Mouse (Mus musculus) kidney, adult 2 months (tissue): ENCODE data around the gene Olfr1104. TPM values are rescaled to one million over a fixed set of nuclear protein-coding genes. Genes with fewer than 3 reads are reported as not detected.

Source experiments
- DNase-seq: peaks from one replicate; pipeline ENCODE4 v3.0.0; 2021
- H3K27ac ChIP-seq: fragments of 200-500 bp; 2 replicates; pipeline ENCODE4 v1.5.1; 2012; ENCODE audit warnings: low read depth, low read length, control low read depth, inconsistent platforms; ENCODE audit not compliant: insufficient read depth
- H3K27me3 ChIP-seq: fragments of 200-500 bp; replicated peaks from 2 replicates; pipeline ENCODE4 v1.6.1; 2012; ENCODE audit warnings: mild to moderate bottlenecking, moderate library complexity, low read length, inconsistent platforms; ENCODE audit not compliant: control insufficient read depth, insufficient read depth
- H3K36me3 ChIP-seq: fragments of 200-500 bp; 2 replicates; pipeline ENCODE4 v1.6.1; 2012; ENCODE audit warnings: mild to moderate bottlenecking, moderate library complexity, low read length, inconsistent platforms; ENCODE audit not compliant: control insufficient read depth, insufficient read depth
- H3K4me1 ChIP-seq: fragments of 200-500 bp; 2 replicates; pipeline ENCODE4 v1.6.1; 2011; ENCODE audit warnings: low read length; ENCODE audit not compliant: control insufficient read depth, insufficient read depth
- H3K4me3 ChIP-seq: fragments of 200-500 bp; 2 replicates; pipeline ENCODE4 v1.5.1; 2011; ENCODE audit warnings: mild to moderate bottlenecking, low read depth, low read length, control low read depth; ENCODE audit not compliant: insufficient read depth
- CTCF ChIP-seq: fragments of 200-500 bp; conservative IDR thresholded peaks from 2 replicates; pipeline ENCODE4 v1.5.1; 2011; ENCODE audit warnings: low read depth, mild to moderate bottlenecking, control low read depth, low read length, moderate library complexity, mixed read lengths; ENCODE audit not compliant: insufficient read depth, insufficient read length
- POLR2A ChIP-seq: fragments of 200-500 bp; IDR thresholded peaks from one replicate; pipeline ENCODE4 v1.6.1; 2011; ENCODE audit warnings: low read depth, low read length, control low read depth
- WGBS: fragments of 180-500 bp; shearing (Covaris S2); methylation state at CpG from one replicate; pipeline ENCODE4 v1.1.7; 2018; 5-methylcytosine and 5-hydroxymethylcytosine counted together
- polyA plus RNA-seq: library from polyadenylated mRNA; depleted of rRNA; stranded (reverse); fragments of >200 nt; gene quantifications from 2 replicates; pipeline ENCODE4 v1.2.3, GENCODE M21; 2012; rRNA removed

The Olfr1104 gene
- polyA plus RNA-seq: not detected in 2 replicates

- Histone ChIP-seq H3K27me3 (no peaks in the 10 kb centered on the region), H3K27ac (no peak within 1 kb of the TSS), H3K36me3 (no peaks in the 10 kb centered on the region), H3K4me3 (no peak within 1 kb of the TSS), H3K4me1 (no peaks in the 10 kb centered on the region)
- TF ChIP-seq POLR2A (no peak), CTCF (no peak)
- DNase-seq: no peak
- WGBS: 75% methylated on average over 1 of the region's 1 CpGs
Observed at GRCm38 (mm10) chr2:87026980-87027379, at the start of gene Olfr1104. Gene Olfr1104, minus strand, starts transcription at chr2:87027080.

GRCm38 (mm10) chr2:87075717-87076116, 48.8 kb upstream of the Olfr1104 start, which contains the start of gene Olfr1107:
Gene Olfr1107, minus strand, starts transcription at chr2:87075817.
- H3K36me3 ChIP-seq: no peaks in the 10 kb centered on the region
- no peaks in the 10 kb centered on the region for H3K4me1 ChIP-seq
- TF ChIP-seq CTCF (no peak), POLR2A (no peak)
- no peak for DNase-seq
- H3K27me3 ChIP-seq: no peaks in the 10 kb centered on the region
- no peak within 1 kb of the TSS for H3K4me3 ChIP-seq
- 83% methylated on average over 1 of the region's 1 CpGs for WGBS
- H3K27ac ChIP-seq: no peak within 1 kb of the TSS

- H3K4me1 ChIP-seq: no peaks in the 10 kb centered on the region
- H3K27ac ChIP-seq: no peak within 1 kb of the TSS
- no peak for TF ChIP-seq POLR2A
- no peak for TF ChIP-seq CTCF
- H3K4me3 ChIP-seq: no peak within 1 kb of the TSS
- H3K36me3 ChIP-seq: no peaks in the 10 kb centered on the region
- DNase-seq: no peak
- 68% methylated on average over 1 of the region's 1 CpGs for WGBS
- H3K27me3 ChIP-seq: no peaks in the 10 kb centered on the region
Observed at GRCm38 (mm10) chr2:87052173-87052572, 25.3 kb upstream of the Olfr1104 start, which contains the start of gene Olfr1106. Gene Olfr1106, minus strand, starts transcription at chr2:87052273.

GRCm38 (mm10) chr2:87036431-87036830, 9.6 kb upstream of the Olfr1104 start, which contains the start of gene Olfr1105:
Gene Olfr1105, minus strand, starts transcription at chr2:87036531.
- Histone ChIP-seq H3K27ac (no peak within 1 kb of the TSS), H3K4me3 (no peak within 1 kb of the TSS), H3K27me3 (no peaks in the 10 kb centered on the region), H3K4me1 (no peaks in the 10 kb centered on the region), H3K36me3 (no peaks in the 10 kb centered on the region)
- no peak for TF ChIP-seq CTCF
- TF ChIP-seq POLR2A: no peak
- DNase-seq: no peak

GRCm38 (mm10) chr2:86998098-86998497, 28.8 kb downstream of the Olfr1104 start, which contains the start of gene Olfr1102:
Gene Olfr1102, plus strand, starts transcription at chr2:86998398.
- Histone ChIP-seq H3K36me3 (no peaks in the 10 kb centered on the region), H3K4me3 (no peak within 1 kb of the TSS), H3K27me3 (no peaks in the 10 kb centered on the region), H3K4me1 (no peaks in the 10 kb centered on the region), H3K27ac (no peak within 1 kb of the TSS)
- DNase-seq: no peak
- TF ChIP-seq POLR2A (no peak), CTCF (no peak)

- TF ChIP-seq CTCF (no peak), POLR2A (no peak)
- Histone ChIP-seq H3K27me3 (no peaks in the 10 kb centered on the region), H3K27ac (no peak within 1 kb of the TSS), H3K36me3 (no peaks in the 10 kb centered on the region), H3K4me1 (no peaks in the 10 kb centered on the region), H3K4me3 (no peak within 1 kb of the TSS)
- DNase-seq: no peak
- 74% methylated on average over 3 of the region's 3 CpGs for WGBS
Observed at GRCm38 (mm10) chr2:86991121-86991520, 35.8 kb downstream of the Olfr1104 start, which contains the start of gene Olfr1101. Gene Olfr1101, minus strand, starts transcription at chr2:86991221.

- DNase-seq: no peak
- H3K36me3 ChIP-seq: no peaks in the 10 kb centered on the region
- no peak within 1 kb of the TSS for H3K4me3 ChIP-seq
- WGBS: 74% methylated on average over 3 of the region's 3 CpGs
- no peak for TF ChIP-seq CTCF
- no peak for TF ChIP-seq POLR2A
- no peak within 1 kb of the TSS for H3K27ac ChIP-seq
- no peaks in the 10 kb centered on the region for H3K27me3 ChIP-seq
- no peaks in the 10 kb centered on the region for H3K4me1 ChIP-seq
Observed at GRCm38 (mm10) chr2:86979854-86980253, 47.0 kb downstream of the Olfr1104 start, which contains the start of gene Olfr1100. Gene Olfr1100, minus strand, starts transcription at chr2:86979954.

Other genes starting within 250 kb of the Olfr1104 start
- not detected in 2 replicates for gene Olfr1093, start 244.6 kb downstream of the Olfr1104 start, polyA plus RNA-seq
- gene Olfr141, start 217.1 kb downstream of the Olfr1104 start, polyA plus RNA-seq: not detected in 2 replicates
- not detected in 2 replicates for gene Olfr1094, start 202.4 kb downstream of the Olfr1104 start, polyA plus RNA-seq
- not detected in 2 replicates for gene Olfr1095, start 175.4 kb downstream of the Olfr1104 start, polyA plus RNA-seq
- not detected in 2 replicates for gene Gm13723, start 152.3 kb downstream of the Olfr1104 start, polyA plus RNA-seq
- gene Olfr1097, start 134.9 kb downstream of the Olfr1104 start, polyA plus RNA-seq: not detected in 2 replicates
- gene Olfr1098, start 102.5 kb downstream of the Olfr1104 start, polyA plus RNA-seq: not detected in 2 replicates
- not detected in 2 replicates for gene Olfr1099, start 66.4 kb downstream of the Olfr1104 start, polyA plus RNA-seq
- gene Olfr1100, start 47.1 kb downstream of the Olfr1104 start, polyA plus RNA-seq: not detected in 2 replicates
- gene Olfr1101, start 35.9 kb downstream of the Olfr1104 start, polyA plus RNA-seq: not detected in 2 replicates
- not detected in 2 replicates for gene Olfr1102, start 28.7 kb downstream of the Olfr1104 start, polyA plus RNA-seq
- not detected in 2 replicates for gene Olfr1105, start 9.5 kb upstream of the Olfr1104 start, polyA plus RNA-seq
- not detected in 2 replicates for gene Olfr1106, start 25.2 kb upstream of the Olfr1104 start, polyA plus RNA-seq
- gene Olfr1107, start 48.7 kb upstream of the Olfr1104 start, polyA plus RNA-seq: not detected in 2 replicates
- not detected in 2 replicates for gene Olfr1109, start 68.9 kb upstream of the Olfr1104 start, polyA plus RNA-seq
- not detected in 2 replicates for gene Olfr259, start 87.5 kb upstream of the Olfr1104 start, polyA plus RNA-seq
- not detected in 2 replicates for gene Olfr1110, start 113.2 kb upstream of the Olfr1104 start, polyA plus RNA-seq
- gene Olfr1111, start 125.5 kb upstream of the Olfr1104 start, polyA plus RNA-seq: not detected in 2 replicates
- gene Olfr1112, start 160.7 kb upstream of the Olfr1104 start, polyA plus RNA-seq: not detected in 2 replicates
- gene Olfr1113, start 181.9 kb upstream of the Olfr1104 start, polyA plus RNA-seq: not detected in 2 replicates
- not detected in 2 replicates for gene Olfr1115, start 220.9 kb upstream of the Olfr1104 start, polyA plus RNA-seq
- not detected in 2 replicates for gene Olfr1116, start 240.5 kb upstream of the Olfr1104 start, polyA plus RNA-seq